Comparison of ENCODE assay signal across 9 mouse cellular contexts in genomic region chr3:131113029-131113428, GRCm38 (mm10). TPM values are rescaled to one million over a fixed set of nuclear protein-coding genes. Genes with fewer than 3 reads are reported as not detected.
A peak's percentile ranks its signal among the peaks of the same experiment; 100 is the strongest.
DNase-seq lines count a peak whose midpoint lies in the region; ATAC-seq and TF ChIP-seq lines count a peak whose summit lies in the region.
"Had no signal": no experiment of that assay in that cellular context is flagged by ENCODE, and none has a peak within 500 bp of the region (broad histone marks: within the 10 kb centered on the region; RNA-seq: fewer than 3 reads in every experiment).

No protein-coding gene starts in this region.

- no peak overlapping the region for H3K4me3 ChIP-seq in intestine, embryonic 14.5 days (ENCODE audit: low read depth, low read length)
- H3K4me3 ChIP-seq in intestine, embryonic 15.5 days (replicated peaks): no peak overlapping the region
- peak overlapping the region; percentile 49 to 76 (median 52) for H3K4me3 ChIP-seq in CH12.LX (replicated peaks in 1 of 3; ENCODE audit: low read depth in 2 of 3, low read length in 2 of 3, poor library complexity in 1 of 3)
- H3K4me3 ChIP-seq in forebrain, embryonic 16.5 days (replicated peaks; ENCODE audit: low read length): peak overlapping the region; percentile 54
- H3K4me3 ChIP-seq in midbrain, embryonic 16.5 days (ENCODE audit: low read depth, low read length): peak overlapping the region; percentile 70
- H3K4me3 ChIP-seq: erythroblast, embryonic 14.5 days had no signal

- H3K27me3 ChIP-seq in intestine, embryonic 14.5 days (replicated peaks; ENCODE audit: control insufficient read depth, insufficient read depth, low read length): peaks cover 78% of the 10 kb centered on the region
- H3K27me3 ChIP-seq in intestine, embryonic 15.5 days (replicated peaks): peaks cover 63% of the 10 kb centered on the region
- H3K27me3 ChIP-seq in CH12.LX (replicated peaks): peaks cover 52% of the 10 kb centered on the region
- peaks cover 9% of the 10 kb centered on the region; the same call in 1 of the 2 replicates for H3K27me3 ChIP-seq in forebrain, embryonic 16.5 days (replicated peaks; ENCODE audit: control insufficient read depth, insufficient read depth, low read length)
- no peaks in the 10 kb centered on the region for H3K27me3 ChIP-seq in midbrain, embryonic 16.5 days (ENCODE audit: control insufficient read depth, insufficient read depth, low read depth, low read length)

- no peak overlapping the region for H3K9ac ChIP-seq in intestine, embryonic 14.5 days (ENCODE audit: low read length)
- no peak overlapping the region for H3K9ac ChIP-seq in intestine, embryonic 15.5 days
- peak overlapping the region; percentile 68 for H3K9ac ChIP-seq in CH12.LX (ENCODE audit: insufficient read depth, low read depth)
- H3K9ac ChIP-seq in forebrain, embryonic 16.5 days (replicated peaks; ENCODE audit: low read depth, low read length): no peak overlapping the region
- peak overlapping the region; percentile 79 for H3K9ac ChIP-seq in midbrain, embryonic 16.5 days (ENCODE audit: low read depth, low read length)

- in situ Hi-C loops in CH12.LX (cut with MboI; ENCODE audit: low pct_ligation_motif_present, low pct_unique_long_range_greater_than_20kb, low sequenced_read_pairs): no loop called here

- TF ChIP-seq RAD21 in CH12.LX (IDR thresholded peaks at IDR 0.05; ENCODE audit: low read depth, low read length): no peak

- no peaks in the 10 kb centered on the region for H3K36me3 ChIP-seq in intestine, embryonic 14.5 days (ENCODE audit: control insufficient read depth, insufficient read depth, low read length)
- no peaks in the 10 kb centered on the region for H3K36me3 ChIP-seq in intestine, embryonic 15.5 days
- H3K36me3 ChIP-seq in CH12.LX (replicated peaks in 1 of 2; ENCODE audit: control insufficient read depth in 1 of 2, insufficient read depth in 1 of 2, low read length in 1 of 2): peaks cover 3 to 10% of the 10 kb centered on the region in 2 experiments
- H3K36me3 ChIP-seq in forebrain, embryonic 16.5 days (ENCODE audit: control insufficient read depth, insufficient read depth): no peaks in the 10 kb centered on the region
- H3K36me3 ChIP-seq in midbrain, embryonic 16.5 days (ENCODE audit: control insufficient read depth, insufficient read depth, low read length): no peaks in the 10 kb centered on the region

- dilution Hi-C loops in CH12.LX (cut with MboI; ENCODE audit: extremely low pct_ligation_motif_present, extremely low pct_unique_long_range_greater_than_20kb, low sequenced_read_pairs): no loop called here

- DNase-seq in intestine, embryonic 14.5 days (ENCODE audit: low spot score): peak; percentile 59
- DNase-seq in CH12.LX (ENCODE audit: extremely low read depth): no peak
- DNase-seq in layer of hippocampus, adult 11-12 months (ENCODE audit: low spot score): no peak
- no peak for DNase-seq in kidney, adult 9 months
- no peak for DNase-seq in embryo, embryonic 11 days

- H3K9me3 ChIP-seq in intestine, embryonic 14.5 days (ENCODE audit: control insufficient read depth, low read length): no peaks in the 10 kb centered on the region
- no peaks in the 10 kb centered on the region for H3K9me3 ChIP-seq in intestine, embryonic 15.5 days
- peaks cover 10% of the 10 kb centered on the region for H3K9me3 ChIP-seq in CH12.LX (replicated peaks; ENCODE audit: low read length)
- H3K9me3 ChIP-seq in forebrain, embryonic 16.5 days (ENCODE audit: control insufficient read depth, low read length): no peaks in the 10 kb centered on the region
- no peaks in the 10 kb centered on the region for H3K9me3 ChIP-seq in midbrain, embryonic 16.5 days (replicated peaks; ENCODE audit: control insufficient read depth, low read length, poor library complexity, severe bottlenecking)

- 0 out of 2 replicates have a peak, but pooled peaks have one; percentile 20 for TF ChIP-seq EP300 in CH12.LX (IDR thresholded peaks at IDR 0.05; ENCODE audit: low read length)

- peaks cover 24% of the 10 kb centered on the region for H3K79me2 ChIP-seq in CH12.LX (replicated peaks; ENCODE audit: control insufficient read depth, extremely low read depth, insufficient read depth, poor library complexity, severe bottlenecking)

- no peak overlapping the region for H3K27ac ChIP-seq in intestine, embryonic 14.5 days (ENCODE audit: low read depth)
- H3K27ac ChIP-seq in intestine, embryonic 15.5 days: no peak overlapping the region
- peak overlapping the region; percentile 32; the same call in 1 of the 2 replicates for H3K27ac ChIP-seq in CH12.LX (ENCODE audit: insufficient read depth, low read depth)
- H3K27ac ChIP-seq in forebrain, embryonic 16.5 days (ENCODE audit: low read length): no peak overlapping the region
- peak overlapping the region; percentile 55 for H3K27ac ChIP-seq in midbrain, embryonic 16.5 days (ENCODE audit: low read length)

- peak overlapping the region; percentile 75 for H3K4me2 ChIP-seq in intestine, embryonic 14.5 days (ENCODE audit: low read length)
- H3K4me2 ChIP-seq in intestine, embryonic 15.5 days (replicated peaks): no peak overlapping the region
- peak overlapping the region; percentile 74; the same call in 1 of the 2 replicates for H3K4me2 ChIP-seq in CH12.LX (ENCODE audit: insufficient read depth, low read depth, poor library complexity, severe bottlenecking)
- H3K4me2 ChIP-seq in forebrain, embryonic 16.5 days (ENCODE audit: low read length): peak overlapping the region; percentile 93
- H3K4me2 ChIP-seq in midbrain, embryonic 16.5 days (ENCODE audit: low read length): peak overlapping the region; percentile 81

- TF ChIP-seq CTCF in CH12.LX (conservative IDR thresholded peaks at IDR 0.05 in 1 of 2, IDR thresholded peaks at IDR 0.05 in 1 of 2; ENCODE audit: low read depth in 2 of 2, low read length in 2 of 2): no peak

- H3K4me1 ChIP-seq in intestine, embryonic 14.5 days (replicated peaks; ENCODE audit: control insufficient read depth, insufficient read depth, low read length): peaks cover 22% of the 10 kb centered on the region
- peaks cover 28% of the 10 kb centered on the region for H3K4me1 ChIP-seq in intestine, embryonic 15.5 days (replicated peaks)
- H3K4me1 ChIP-seq in CH12.LX (ENCODE audit: control insufficient read depth in 1 of 2, insufficient read depth in 2 of 2): peaks cover 7 to 38% of the 10 kb centered on the region in 2 experiments
- H3K4me1 ChIP-seq in forebrain, embryonic 16.5 days (replicated peaks; ENCODE audit: control insufficient read depth, insufficient read depth, low read length): peaks cover 34% of the 10 kb centered on the region
- peaks cover 18% of the 10 kb centered on the region for H3K4me1 ChIP-seq in midbrain, embryonic 16.5 days (ENCODE audit: control insufficient read depth, insufficient read depth, low read length)

- 11% methylated on average over 13 of the region's 13 CpGs for WGBS in intestine, embryonic 14.5 days
- 14% methylated on average over 13 of the region's 13 CpGs for WGBS in intestine, embryonic 15.5 days
- WGBS in forebrain, embryonic 16.5 days: 10% methylated on average over 13 of the region's 13 CpGs
- 6% methylated on average over 13 of the region's 13 CpGs for WGBS in midbrain, embryonic 16.5 days

- no peak for ATAC-seq in intestine, embryonic 14.5 days (replicated peaks; ENCODE audit: low FRiP score, low TSS enrichment, low read depth)
- ATAC-seq in intestine, embryonic 15.5 days: no peak
- no peak for ATAC-seq in forebrain, embryonic 16.5 days
- no peak for ATAC-seq in midbrain, embryonic 16.5 days

- no peak for TF ChIP-seq POLR2A in CH12.LX (IDR thresholded peaks at IDR 0.05; ENCODE audit: low read depth, low read length)

TF ChIP-seq in CH12.LX, 34 proteins besides CTCF, POLR2A, EP300 and RAD21:
- peak; percentile 58; the same call in 1 of the 2 replicates for TF ChIP-seq BHLHE40 (IDR thresholded peaks at IDR 0.05; ENCODE audit: low read depth, low read length)
- TF ChIP-seq MYC (IDR thresholded peaks at IDR 0.05; ENCODE audit: low read depth, low read length): peak; percentile 85; the same call in 1 of the 2 replicates
- no peak; the same call in none of the 2 replicates for TF ChIP-seq ELF1 (IDR thresholded peaks at IDR 0.05; ENCODE audit: low read depth, low read length)
- no peak for TF ChIP-seq CHD2 (IDR thresholded peaks at IDR 0.05; ENCODE audit: low read length)
- TF ChIP-seq GABPA (IDR thresholded peaks at IDR 0.05; ENCODE audit: insufficient replicate concordance, low read depth, low read length): no peak
- TF ChIP-seq MAX (IDR thresholded peaks at IDR 0.05; ENCODE audit: low read length): peak; percentile 74
- peak; percentile 61 for TF ChIP-seq IRF4 (IDR thresholded peaks at IDR 0.05; ENCODE audit: low read depth, low read length)
- peak; percentile 90 for TF ChIP-seq MXI1 (IDR thresholded peaks at IDR 0.05; ENCODE audit: low read depth, low read length)
- TF ChIP-seq SMC3 (IDR thresholded peaks at IDR 0.05; ENCODE audit: low read depth, low read length): no peak
- no peak for TF ChIP-seq ZNF384 (IDR thresholded peaks at IDR 0.05; ENCODE audit: low read depth, low read length)

RNA-seq across cellular contexts. Expression of gene Lef1, which starts 2.8 kb away (rescaled TPM):
- polyA plus RNA-seq in intestine, embryonic 14.5 days (2014; fragmentation: Nextera tagmentation; extraction: Ambion mirVana): 0.69 and 0.71 TPM in 2 replicates
- polyA plus RNA-seq in intestine, embryonic 15.5 days (2015; fragmentation: Nextera tagmentation; extraction: Ambion mirVana): 0.62 and 1.4 TPM in 2 replicates
- 14.5 and 15.8 TPM in 2 replicates for total RNA-seq in CH12.LX (2012; rRNA removed)
- 1.4 and 1.8 TPM in 2 replicates for total RNA-seq in CH12.LX (2014; rRNA removed)
- 2.7 and 4.4 TPM in 2 replicates for polyA plus RNA-seq in CH12.LX (2012; ENCODE audit: insufficient read length, low read depth)
- 12.1 and 12.7 TPM in 2 replicates for polyA plus RNA-seq in forebrain, embryonic 16.5 days (2015; fragmentation: Nextera tagmentation; extraction: Ambion mirVana)
- 67.6 and 81.3 TPM in 2 replicates for polyA plus RNA-seq in midbrain, embryonic 16.5 days (2015; fragmentation: Nextera tagmentation; extraction: Ambion mirVana)
- polyA plus RNA-seq: erythroblast, embryonic 14.5 days had no signal

Comparison
In these comparisons a context has a peak if more than half of its experiments do, and no peak if none do; other contexts are left out.
1. H3K27ac ChIP-seq: peak in CH12.LX (single experiment) and midbrain, embryonic 16.5 days (single experiment); none in intestine, embryonic 14.5 days (single experiment), intestine, embryonic 15.5 days (single experiment) and forebrain, embryonic 16.5 days (single experiment).
2. H3K4me3 ChIP-seq: peak in CH12.LX (3 of 3), forebrain, embryonic 16.5 days (single experiment) and midbrain, embryonic 16.5 days (single experiment); none in intestine, embryonic 14.5 days (single experiment) and intestine, embryonic 15.5 days (single experiment).
3. H3K9ac ChIP-seq: peak in CH12.LX (single experiment) and midbrain, embryonic 16.5 days (single experiment); none in intestine, embryonic 14.5 days (single experiment), intestine, embryonic 15.5 days (single experiment) and forebrain, embryonic 16.5 days (single experiment).